Mouse (Mus musculus): ENCODE results near the gene Lcp2. TPM values are rescaled to one million over a fixed set of nuclear protein-coding genes. Genes with fewer than 3 reads are reported as not detected.
A peak's percentile ranks its signal among the peaks of the same experiment; 100 is the strongest.

The Lcp2 gene
- polyA plus RNA-seq, 1 experiment from 2014 or later: 7.2 TPM

DNA sequence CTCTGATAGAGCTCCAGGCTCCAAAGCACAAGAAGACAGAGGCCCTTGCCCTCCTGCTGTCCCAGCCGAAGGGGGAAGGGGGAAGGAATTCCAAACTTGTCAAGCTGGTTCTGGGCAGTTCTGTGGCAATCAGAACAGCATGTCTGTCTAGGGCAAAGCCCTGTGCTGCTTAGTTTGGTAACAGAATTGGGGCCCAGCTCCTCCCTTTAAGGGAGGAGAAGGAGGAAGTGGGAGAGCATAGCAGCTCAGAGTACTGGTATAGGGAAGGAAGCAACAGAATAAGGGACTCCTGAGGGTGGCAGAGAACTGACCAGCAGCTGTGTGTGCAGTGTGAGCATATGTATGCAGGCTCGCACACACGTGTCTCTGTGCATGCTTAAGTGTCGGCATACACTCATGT is 25.6 kb downstream of the Lcp2 start:
- 0 out of 2 replicates have a peak, but pooled peaks have one; percentile 35 for ATAC-seq (ENCODE audit: insufficient number of reproducible peaks, low FRiP score, low TSS enrichment, low read depth)
- Histone ChIP-seq H3K9me3 (no peaks in the 10 kb centered on the region), H3K36me3 (no peaks in the 10 kb centered on the region), H3K27ac (no peak overlapping the region), H3K27me3 (no peaks in the 10 kb centered on the region), H3K9ac (no peak overlapping the region), H3K4me1 (no peaks in the 10 kb centered on the region), H3K4me3 (no peak overlapping the region), H3K4me2 (no peak overlapping the region)
- WGBS: 61% methylated on average over 4 of the region's 4 CpGs

DNA sequence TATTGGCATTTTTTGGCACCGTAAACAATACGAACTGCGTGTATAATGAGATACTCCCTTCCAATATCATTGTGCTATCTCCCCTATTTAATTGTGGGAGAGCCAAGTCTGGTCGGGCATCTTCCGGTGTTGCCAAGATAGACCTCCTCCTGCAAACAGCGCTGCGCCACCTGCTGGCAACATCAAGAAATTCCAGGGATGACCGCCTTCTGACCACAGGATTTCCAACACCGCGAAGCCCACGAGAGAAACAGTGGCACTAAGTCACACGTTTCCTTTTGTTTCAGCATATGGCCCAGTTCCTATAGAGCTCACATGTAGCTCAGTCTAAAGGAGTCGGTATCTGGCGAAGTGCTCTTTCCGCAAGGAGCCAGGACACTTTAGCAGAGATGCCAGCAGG is 27.1 kb downstream of the Lcp2 start:
- ATAC-seq (ENCODE audit: insufficient number of reproducible peaks, low FRiP score, low TSS enrichment, low read depth): no peak
- WGBS: 18% methylated on average over 15 of the region's 15 CpGs
- no peak overlapping the region for H3K4me3 ChIP-seq
- no peak overlapping the region for H3K27ac ChIP-seq
- H3K36me3 ChIP-seq: no peaks in the 10 kb centered on the region
- no peaks in the 10 kb centered on the region for H3K27me3 ChIP-seq
- no peaks in the 10 kb centered on the region for H3K9me3 ChIP-seq
- no peaks in the 10 kb centered on the region for H3K4me1 ChIP-seq
- no peak overlapping the region for H3K9ac ChIP-seq
- H3K4me2 ChIP-seq: no peak overlapping the region

DNA sequence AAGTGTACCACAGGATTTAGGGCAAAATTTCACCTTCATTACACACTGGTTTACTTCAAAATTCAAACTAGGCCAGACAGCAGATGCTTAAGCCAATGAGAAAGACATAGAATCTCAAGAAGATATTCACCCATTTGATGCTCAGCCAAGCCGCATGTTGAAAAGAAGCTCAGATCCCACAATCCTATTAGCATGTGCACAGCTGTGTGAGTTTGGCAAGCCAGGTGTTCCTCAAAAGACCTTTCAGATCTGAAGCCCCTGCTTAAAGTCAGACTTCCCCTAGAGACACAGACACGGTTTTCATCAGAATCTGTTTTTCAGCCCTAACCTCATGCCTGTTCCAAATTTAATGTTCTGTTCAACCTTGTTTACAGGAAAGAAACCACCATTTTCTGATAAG is 31.1 kb downstream of the Lcp2 start:
- Histone ChIP-seq H3K4me2 (no peak overlapping the region), H3K9me3 (no peaks in the 10 kb centered on the region), H3K9ac (no peak overlapping the region), H3K27me3 (no peaks in the 10 kb centered on the region), H3K36me3 (no peaks in the 10 kb centered on the region), H3K4me3 (no peak overlapping the region), H3K27ac (no peak overlapping the region), H3K4me1 (peaks cover 5% of the 10 kb centered on the region; the same call in 1 of the 2 replicates)
- 64% methylated on average over 2 of the region's 2 CpGs for WGBS
- ATAC-seq (ENCODE audit: insufficient number of reproducible peaks, low FRiP score, low TSS enrichment, low read depth): no peak

DNA sequence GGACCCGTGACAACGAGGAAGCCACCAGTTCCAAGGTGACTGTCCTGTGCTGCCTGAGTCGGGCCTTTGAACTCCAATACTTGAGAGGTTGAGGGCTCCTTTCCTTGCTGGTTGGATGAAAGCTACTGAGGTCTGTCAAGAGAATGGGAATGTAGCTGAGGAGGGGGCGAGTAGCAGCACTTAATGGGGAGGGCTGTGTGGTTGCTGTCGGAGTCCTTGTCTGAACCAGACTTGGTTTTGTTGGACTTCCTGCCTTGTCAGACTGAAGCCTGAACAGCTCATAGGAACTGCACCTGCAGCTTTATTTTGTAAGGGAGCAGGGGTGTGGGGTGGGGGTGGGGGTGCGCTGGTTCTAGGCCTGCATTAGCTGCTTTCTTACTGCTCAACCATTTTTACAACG is 31.9 kb downstream of the Lcp2 start:
- Histone ChIP-seq H3K9ac (no peak overlapping the region), H3K4me3 (no peak overlapping the region), H3K36me3 (no peaks in the 10 kb centered on the region), H3K27ac (no peak overlapping the region), H3K4me2 (no peak overlapping the region), H3K9me3 (no peaks in the 10 kb centered on the region), H3K4me1 (peaks cover 5% of the 10 kb centered on the region; the same call in 1 of the 2 replicates), H3K27me3 (no peaks in the 10 kb centered on the region)
- ATAC-seq (ENCODE audit: insufficient number of reproducible peaks, low FRiP score, low TSS enrichment, low read depth): no peak
- WGBS: 78% methylated on average over 7 of the region's 7 CpGs

DNA sequence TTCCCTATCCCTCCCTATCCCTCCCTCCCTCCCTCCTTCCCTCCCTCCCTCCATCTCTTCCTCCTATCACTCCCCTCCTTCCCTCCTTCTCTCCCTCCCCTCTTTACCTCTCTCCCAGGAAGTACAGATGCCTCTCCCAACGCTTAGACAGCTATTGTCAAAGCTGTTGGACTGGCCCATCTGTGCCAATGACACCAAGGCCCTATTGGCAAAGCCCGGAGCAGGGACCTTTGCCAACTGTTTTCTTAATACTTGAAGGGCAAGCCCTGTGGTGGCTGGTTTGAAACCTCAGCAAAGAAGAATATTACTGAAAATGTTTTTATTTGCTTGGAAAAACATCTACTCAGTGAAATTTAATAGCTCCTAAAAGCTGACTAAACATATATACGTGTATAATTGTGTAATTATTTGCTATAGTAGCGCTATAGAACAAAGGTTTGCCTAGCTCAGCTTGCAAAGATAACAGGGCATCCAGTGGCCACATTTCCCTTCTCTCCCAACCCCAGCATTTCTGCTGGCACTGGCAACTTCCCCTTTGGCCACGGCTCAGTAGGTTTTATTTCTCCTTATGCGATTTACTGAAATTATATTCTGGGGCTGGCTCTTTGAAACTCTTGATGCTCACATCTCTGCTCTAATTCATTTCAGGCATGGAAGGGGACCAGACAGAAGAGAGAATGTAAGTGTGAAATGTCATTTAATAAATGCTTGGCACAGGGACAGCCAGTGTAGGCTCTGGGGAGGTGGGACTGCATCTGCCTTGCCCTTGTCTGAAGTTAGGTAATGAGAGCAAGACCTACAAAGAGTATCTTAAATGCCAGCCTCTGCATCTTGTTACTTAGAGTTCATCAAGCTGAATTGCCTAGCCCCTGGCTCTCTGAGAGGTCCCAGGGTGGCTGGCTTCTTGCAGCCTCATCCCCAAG is 33.1 kb downstream of the Lcp2 start:
- H3K4me2 ChIP-seq: no peak overlapping the region
- no peaks in the 10 kb centered on the region for H3K36me3 ChIP-seq
- WGBS: 43% methylated on average over 6 of the region's 6 CpGs
- peaks cover 5% of the 10 kb centered on the region; the same call in 1 of the 2 replicates for H3K4me1 ChIP-seq
- H3K9me3 ChIP-seq: no peaks in the 10 kb centered on the region
- no peak overlapping the region for H3K9ac ChIP-seq
- no peak overlapping the region for H3K27ac ChIP-seq
- H3K4me3 ChIP-seq: no peak overlapping the region
- no peak for ATAC-seq (ENCODE audit: insufficient number of reproducible peaks, low FRiP score, low TSS enrichment, low read depth)
- H3K27me3 ChIP-seq: no peaks in the 10 kb centered on the region

DNA sequence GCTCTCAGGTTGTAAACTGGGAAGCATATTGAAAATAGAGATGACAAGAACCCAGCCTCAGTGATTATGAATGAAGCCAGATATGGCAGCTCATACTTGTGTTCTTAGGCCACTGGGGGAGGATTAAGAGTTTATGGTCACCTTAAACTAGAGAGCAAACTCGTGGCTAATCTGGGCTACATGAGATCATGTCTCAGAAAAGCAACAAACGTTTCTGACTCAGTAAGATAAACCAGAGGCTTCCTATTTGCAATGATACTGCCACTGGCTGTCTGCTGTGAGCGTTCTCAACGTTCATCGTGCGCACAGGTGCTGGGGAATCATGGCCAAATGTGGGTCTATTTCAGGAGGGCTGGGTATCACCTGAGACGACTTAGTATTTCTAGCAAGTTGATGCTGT is 37.1 kb downstream of the Lcp2 start:
- 69% methylated on average over 7 of the region's 7 CpGs for WGBS

DNA sequence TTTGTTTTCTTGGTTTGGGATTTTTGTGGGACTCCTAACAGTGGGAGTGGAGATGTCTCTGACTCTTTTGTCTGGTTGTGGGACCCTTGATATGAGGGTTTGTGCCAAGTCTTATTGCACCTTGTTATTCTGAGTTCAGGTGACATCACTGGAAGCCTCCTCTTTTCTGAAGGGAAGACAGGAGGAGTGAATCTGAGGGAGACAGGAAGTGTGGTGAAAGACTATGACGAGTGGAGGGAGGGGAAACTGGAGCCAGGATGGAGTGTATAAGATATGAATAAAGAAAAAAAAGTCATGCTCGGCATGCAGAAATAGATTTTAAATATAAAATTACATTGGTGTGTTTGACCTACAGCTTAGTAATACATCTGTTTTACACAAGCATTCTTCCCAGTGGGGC is 37.9 kb downstream of the Lcp2 start:
- H3K27me3 ChIP-seq: no peaks in the 10 kb centered on the region
- no peak overlapping the region for H3K9ac ChIP-seq
- 58% methylated on average over 2 of the region's 2 CpGs for WGBS
- H3K9me3 ChIP-seq: no peaks in the 10 kb centered on the region
- no peak overlapping the region for H3K4me2 ChIP-seq
- no peaks in the 10 kb centered on the region for H3K36me3 ChIP-seq
- no peak for ATAC-seq (ENCODE audit: insufficient number of reproducible peaks, low FRiP score, low TSS enrichment, low read depth)
- H3K4me3 ChIP-seq: no peak overlapping the region
- peaks cover 5% of the 10 kb centered on the region; the same call in 1 of the 2 replicates for H3K4me1 ChIP-seq
- no peak overlapping the region for H3K27ac ChIP-seq

More for the DNA sequence above, 37.1 kb downstream of the Lcp2 start:
- ATAC-seq (ENCODE audit: insufficient number of reproducible peaks, low FRiP score, low TSS enrichment, low read depth): no peak
- Histone ChIP-seq H3K36me3 (no peaks in the 10 kb centered on the region), H3K9me3 (no peaks in the 10 kb centered on the region), H3K4me3 (no peak overlapping the region), H3K4me1 (peaks cover 5% of the 10 kb centered on the region; the same call in 1 of the 2 replicates), H3K27me3 (no peaks in the 10 kb centered on the region), H3K27ac (no peak overlapping the region), H3K9ac (no peak overlapping the region), H3K4me2 (no peak overlapping the region)

DNA sequence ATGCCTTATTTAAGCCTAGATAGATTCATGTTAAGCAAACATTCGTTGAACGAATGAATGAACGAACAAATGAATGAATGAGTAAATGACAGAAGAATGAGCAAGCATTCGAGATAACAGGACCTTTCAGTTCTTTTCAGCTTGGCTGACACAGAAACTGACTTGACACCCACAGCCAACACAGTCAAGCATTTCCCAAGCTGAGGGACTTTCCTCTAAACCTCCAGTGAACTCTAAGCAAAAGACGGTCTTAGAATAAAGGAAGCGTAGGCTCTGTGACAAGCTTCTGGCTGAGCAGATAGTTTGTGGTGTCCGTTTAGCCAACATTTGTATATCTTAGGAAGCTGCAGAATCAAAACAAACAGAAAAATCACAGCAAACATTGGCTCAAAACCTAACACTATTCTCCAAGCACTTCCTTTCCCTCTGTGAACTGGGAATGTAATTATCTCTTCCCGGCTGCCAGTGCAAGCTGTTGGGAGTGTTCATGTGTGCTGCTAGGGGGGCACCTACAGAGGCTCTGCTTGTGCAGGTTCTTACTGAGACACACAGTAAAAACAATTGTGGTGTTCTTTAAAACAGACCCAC is 39.5 kb downstream of the Lcp2 start:
- Histone ChIP-seq H3K4me3 (no peak overlapping the region), H3K9ac (no peak overlapping the region), H3K36me3 (no peaks in the 10 kb centered on the region), H3K4me1 (no peaks in the 10 kb centered on the region), H3K4me2 (no peak overlapping the region), H3K27ac (no peak overlapping the region), H3K27me3 (no peaks in the 10 kb centered on the region), H3K9me3 (no peaks in the 10 kb centered on the region)
- 78% methylated on average over 8 of the region's 8 CpGs for WGBS
- ATAC-seq (ENCODE audit: insufficient number of reproducible peaks, low FRiP score, low TSS enrichment, low read depth): no peak

DNA sequence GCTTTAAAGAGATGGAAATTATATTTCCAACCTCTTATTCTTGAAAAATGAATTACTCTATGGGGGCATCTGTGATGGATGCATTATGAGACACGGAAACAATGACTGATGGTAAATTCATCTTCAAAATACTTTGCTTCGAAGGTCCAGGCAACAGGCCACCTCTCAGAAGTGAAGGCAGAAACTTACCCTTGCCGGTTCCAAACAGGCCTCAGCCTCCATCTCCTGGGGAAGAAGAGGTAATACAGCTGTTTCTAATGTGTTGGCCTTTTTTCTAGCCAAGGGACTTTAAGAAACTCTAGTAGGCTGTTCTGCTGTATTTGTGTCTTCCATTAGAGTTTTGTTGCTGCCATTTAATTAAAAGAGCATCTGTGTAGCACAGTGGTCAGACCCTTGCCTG is 40.3 kb downstream of the Lcp2 start:
- H3K4me2 ChIP-seq: no peak overlapping the region
- WGBS: 50% methylated on average over 3 of the region's 3 CpGs
- H3K27ac ChIP-seq: no peak overlapping the region
- no peaks in the 10 kb centered on the region for H3K4me1 ChIP-seq
- H3K36me3 ChIP-seq: no peaks in the 10 kb centered on the region
- no peak overlapping the region for H3K4me3 ChIP-seq
- no peaks in the 10 kb centered on the region for H3K27me3 ChIP-seq
- ATAC-seq (ENCODE audit: insufficient number of reproducible peaks, low FRiP score, low TSS enrichment, low read depth): no peak
- H3K9me3 ChIP-seq: no peaks in the 10 kb centered on the region
- no peak overlapping the region for H3K9ac ChIP-seq

DNA sequence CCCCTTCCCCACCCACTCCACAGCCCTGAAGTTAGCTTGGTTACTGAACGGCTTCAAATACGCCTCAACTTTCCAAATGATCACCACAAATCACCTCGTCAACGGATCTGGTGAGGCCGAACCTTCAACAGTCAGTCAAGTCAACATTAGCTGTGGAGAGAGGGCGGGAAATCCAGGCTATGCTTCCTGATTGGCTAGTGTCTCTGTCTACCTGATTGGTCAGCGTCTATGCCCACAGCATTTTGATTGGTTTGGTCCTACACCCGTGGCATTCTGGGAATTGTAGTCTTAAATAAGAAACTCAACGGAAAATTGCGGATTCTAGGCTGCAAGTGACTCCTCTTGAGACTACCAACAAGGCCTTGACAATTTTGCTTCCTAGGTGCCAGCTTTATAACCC is 51.7 kb downstream of the Lcp2 start, which contains the start of gene 4930469K13Rik:
Gene 4930469K13Rik, minus strand, starts transcription at position 133 of the 400 bp plus-strand sequence.
- Histone ChIP-seq H3K9ac (no peak within 1 kb of the TSS), H3K36me3 (no peaks in the 10 kb centered on the region), H3K4me2 (no peak within 1 kb of the TSS), H3K4me3 (no peak within 1 kb of the TSS), H3K9me3 (no peaks in the 10 kb centered on the region), H3K27ac (no peak within 1 kb of the TSS), H3K27me3 (no peaks in the 10 kb centered on the region), H3K4me1 (no peaks in the 10 kb centered on the region)
- WGBS: 84% methylated on average over 10 of the region's 10 CpGs
- no peak for ATAC-seq (ENCODE audit: insufficient number of reproducible peaks, low FRiP score, low TSS enrichment, low read depth)

DNA sequence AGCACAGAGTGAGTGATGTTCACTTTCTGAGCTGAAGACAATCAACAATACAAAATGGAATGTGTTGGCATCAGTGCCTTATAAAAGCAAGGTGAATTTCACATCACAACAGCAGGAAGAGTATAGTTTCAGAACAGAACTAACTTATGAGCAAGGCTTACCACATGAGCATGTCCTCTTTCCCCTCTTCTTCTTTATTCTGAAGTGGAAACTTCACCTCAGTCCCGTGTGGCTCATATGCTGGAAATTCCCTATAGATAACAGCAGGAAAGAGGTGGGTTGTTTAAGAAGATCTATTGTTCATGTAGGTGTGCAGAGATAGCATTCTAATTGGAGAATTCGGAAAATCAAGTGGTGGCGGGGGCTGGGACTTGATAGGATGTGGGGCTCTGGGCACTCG is 55.1 kb downstream of the Lcp2 start:
- Histone ChIP-seq H3K27ac (no peak overlapping the region), H3K36me3 (no peaks in the 10 kb centered on the region), H3K9ac (no peak overlapping the region), H3K4me3 (no peak overlapping the region), H3K9me3 (no peaks in the 10 kb centered on the region), H3K4me2 (no peak overlapping the region), H3K27me3 (no peaks in the 10 kb centered on the region), H3K4me1 (peaks cover 5% of the 10 kb centered on the region)
- no peak for ATAC-seq (ENCODE audit: insufficient number of reproducible peaks, low FRiP score, low TSS enrichment, low read depth)
- 85% methylated on average over 4 of the region's 4 CpGs for WGBS

DNA sequence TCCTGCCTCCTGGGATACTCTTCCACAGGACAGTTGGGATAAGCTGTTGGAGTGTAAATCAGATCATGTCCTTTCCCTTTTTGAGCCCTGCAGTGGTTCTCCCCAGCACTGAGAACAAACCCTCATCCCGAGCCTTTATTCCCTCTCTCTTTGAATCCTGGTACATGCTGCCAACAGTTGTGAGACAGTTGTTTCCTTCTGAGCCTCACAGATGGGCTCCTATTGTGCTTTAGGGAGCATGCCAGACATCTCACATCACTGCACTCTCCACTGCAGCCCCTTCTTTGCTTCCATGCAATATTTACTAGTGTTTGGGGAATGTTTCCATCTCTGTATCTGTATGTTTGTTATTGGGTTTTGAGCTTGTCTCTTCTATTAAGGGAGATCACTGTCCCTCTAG is 58.2 kb downstream of the Lcp2 start:
- no peak for ATAC-seq (ENCODE audit: insufficient number of reproducible peaks, low FRiP score, low TSS enrichment, low read depth)

More for the DNA sequence above, 58.2 kb downstream of the Lcp2 start:
- Histone ChIP-seq H3K9ac (no peak overlapping the region), H3K4me2 (no peak overlapping the region), H3K27me3 (no peaks in the 10 kb centered on the region), H3K4me3 (no peak overlapping the region), H3K9me3 (no peaks in the 10 kb centered on the region), H3K36me3 (no peaks in the 10 kb centered on the region), H3K4me1 (peaks cover 5% of the 10 kb centered on the region), H3K27ac (no peak overlapping the region)
- 39% methylated on average over 1 of the region's 1 CpGs for WGBS
